Mouse (Mus musculus) spleen, postnatal 4 days (tissue): ENCODE measurements around the gene A030005K14Rik.

Experiments
- DNase-seq, 2 experiments: peaks; one replicate each; pipeline ENCODE4 v3.0.0; 2022; ENCODE audit warnings: low spot score in 2 of 2

The A030005K14Rik gene

DNA sequence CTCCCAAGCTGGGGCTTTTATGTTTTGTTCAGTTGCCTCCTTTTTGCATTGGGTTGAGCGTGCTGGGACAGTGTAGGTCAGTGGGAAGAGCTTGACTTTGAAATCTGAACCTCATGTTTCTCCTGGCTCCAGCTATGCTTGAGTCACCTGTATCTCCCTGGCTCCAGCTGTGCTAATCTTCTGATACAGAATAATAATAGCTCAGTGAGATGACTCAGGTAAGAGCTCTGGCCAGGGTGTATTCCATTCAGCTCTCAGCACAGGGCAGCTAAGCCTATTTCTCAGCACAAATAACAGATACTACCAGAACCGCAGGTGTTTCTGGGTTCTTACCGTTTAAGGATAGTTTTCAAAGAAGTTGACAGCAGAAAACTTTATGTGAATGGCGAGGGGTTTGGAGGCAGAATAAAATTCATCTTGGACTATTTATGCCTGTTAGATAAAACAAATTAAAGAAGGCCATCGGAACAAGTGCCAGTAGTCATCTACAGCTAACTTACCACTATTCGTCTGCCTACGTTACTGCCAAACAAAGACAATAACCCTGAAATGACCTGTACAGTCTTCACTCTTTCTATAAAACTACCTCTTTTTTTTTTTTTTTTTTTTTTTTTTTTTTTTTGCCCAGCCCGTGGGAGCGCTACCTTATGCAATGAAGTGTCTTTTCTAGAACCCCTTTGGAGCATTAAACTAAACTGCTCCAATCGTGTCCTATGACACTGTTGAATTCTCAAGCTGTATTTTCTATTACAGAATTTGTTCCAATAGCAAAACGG is 22.1 kb downstream of the A030005K14Rik start:
- DNase-seq: no peak

DNA sequence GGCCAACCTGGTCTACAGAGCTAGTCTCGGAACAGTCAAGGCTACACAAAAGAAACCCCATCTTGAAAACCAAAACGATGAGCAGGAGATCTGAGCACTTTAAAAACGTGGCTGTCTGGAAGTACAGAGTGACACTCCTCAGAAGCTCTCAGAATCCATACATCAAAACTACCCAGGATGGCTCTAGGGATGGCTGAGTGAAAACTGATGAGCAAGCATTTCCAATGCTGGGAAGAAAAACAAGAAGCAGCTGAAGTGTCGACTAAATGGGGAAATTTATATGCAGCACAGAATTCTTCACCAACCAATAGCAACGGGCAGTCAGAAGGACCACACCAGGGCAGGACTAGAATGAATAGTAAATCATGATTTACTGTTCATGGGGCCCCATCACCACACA is 24.7 kb downstream of the A030005K14Rik start:
- no peak for DNase-seq

DNA sequence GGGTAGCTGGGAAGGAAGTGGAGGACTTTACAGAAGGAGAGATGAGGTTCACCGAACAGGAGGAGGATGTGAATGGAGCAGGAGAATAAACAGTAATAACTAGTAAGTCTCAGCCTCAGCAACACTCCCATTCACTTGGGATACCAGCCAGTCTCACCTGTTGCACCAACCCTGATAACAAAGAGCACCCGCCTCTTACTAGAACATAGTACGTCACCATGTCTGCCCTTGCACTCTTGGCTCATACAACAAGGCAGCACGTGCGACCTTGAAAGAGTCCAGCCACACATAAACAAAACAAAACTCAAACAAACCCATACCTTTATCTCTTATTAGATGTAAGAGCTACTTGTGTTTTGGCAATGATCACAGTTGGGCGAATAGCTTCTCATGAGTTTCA is 26.7 kb downstream of the A030005K14Rik start:
- no peak for DNase-seq

DNA sequence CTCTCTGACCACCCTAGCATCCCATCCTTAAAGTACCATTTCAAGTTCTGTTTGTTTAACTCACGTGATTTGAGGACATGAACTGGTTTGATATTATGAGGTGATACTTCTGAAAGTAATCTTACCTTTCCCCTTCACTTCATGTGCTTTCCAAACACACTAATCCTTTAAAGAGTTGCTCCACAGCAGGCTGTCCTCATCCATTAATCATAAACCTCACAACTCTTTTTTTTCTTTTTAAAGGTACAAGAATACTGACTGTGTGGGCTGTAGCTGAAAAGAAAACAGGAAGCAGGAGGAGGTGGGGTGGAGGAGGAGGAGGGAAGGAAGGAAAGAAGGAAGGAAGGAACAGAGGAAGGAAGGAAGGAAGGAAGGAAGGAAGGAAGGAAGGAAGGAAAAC is 27.2 kb downstream of the A030005K14Rik start:
- no peak for DNase-seq

DNA sequence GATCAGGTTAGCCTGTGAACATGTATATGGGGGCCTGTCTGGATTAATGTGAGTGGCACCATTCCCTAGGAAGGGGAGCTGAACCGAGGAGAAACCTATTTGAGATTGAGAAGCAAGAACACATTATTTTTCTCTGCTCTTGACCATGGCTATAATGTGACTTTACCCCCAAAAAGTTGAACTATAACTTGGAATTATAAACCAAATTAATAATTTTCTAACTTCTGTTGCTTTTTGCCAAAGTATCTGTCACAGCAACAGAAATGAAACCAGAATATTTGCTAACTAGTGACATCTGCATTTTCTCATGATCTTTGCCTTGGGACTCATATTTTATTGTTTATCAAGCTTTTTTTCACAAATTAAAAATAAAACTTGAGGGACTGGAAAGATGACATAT is 42.6 kb downstream of the A030005K14Rik start:
- no peak for DNase-seq

DNA sequence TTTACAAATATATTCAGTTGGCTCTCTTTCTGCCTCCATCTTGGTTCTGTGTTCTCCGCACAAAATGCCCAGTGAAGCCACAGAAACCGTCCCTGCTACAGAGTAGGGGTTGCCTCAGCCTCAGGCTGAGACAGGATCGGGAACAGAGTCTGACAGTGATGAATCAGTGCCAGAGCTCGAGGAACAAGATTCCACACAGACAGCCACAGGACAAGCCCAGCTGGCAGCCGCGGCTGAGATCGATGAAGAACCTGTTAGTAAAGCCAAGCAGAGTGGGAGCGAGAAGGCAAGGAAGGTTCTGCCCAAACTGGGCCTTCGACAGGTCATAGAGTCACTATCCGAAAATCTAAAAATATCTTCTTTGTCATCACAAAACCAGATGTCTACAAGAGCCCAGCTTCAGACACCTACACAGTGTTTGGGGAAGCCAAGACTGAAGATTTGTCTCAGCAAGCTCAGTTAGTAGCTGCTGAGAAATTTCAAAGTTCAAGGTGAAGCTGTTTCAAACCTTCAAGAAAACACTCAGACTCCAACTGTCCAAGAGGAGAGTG is 43.8 kb downstream of the A030005K14Rik start:
- peak in 1 of 2 experiments; percentile 42 for DNase-seq

DNA sequence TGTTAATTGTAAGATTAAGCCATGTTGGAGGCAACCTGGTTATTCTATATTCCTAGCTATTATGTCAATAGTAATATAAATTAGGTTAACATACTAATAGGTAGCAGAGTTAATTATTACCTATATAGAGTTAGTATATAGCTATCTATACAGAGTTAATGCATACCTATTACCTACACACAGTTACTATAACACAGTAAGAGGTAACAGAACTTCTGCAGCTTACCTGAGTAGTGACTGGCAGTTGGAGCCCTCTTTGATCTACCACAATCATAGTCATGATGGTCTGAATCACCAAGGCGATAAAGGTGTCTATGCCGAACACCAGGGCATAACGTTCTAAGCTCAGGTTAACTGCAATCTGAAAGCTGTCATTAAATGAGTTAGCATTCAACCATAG is 44.7 kb downstream of the A030005K14Rik start:
- DNase-seq: no peak
